Mouse (Mus musculus): ENCODE data around the gene Actn1. TPM values are rescaled to one million over a fixed set of nuclear protein-coding genes. Genes with fewer than 3 reads are reported as not detected.

The Actn1 gene
- polyA plus RNA-seq, 1 experiment from 2014 or later: 32.5 TPM

- no peaks in the 10 kb centered on the region for H3K9me3 ChIP-seq (replicated peaks; ENCODE audit: low read length)
- H3K4me2 ChIP-seq (ENCODE audit: low read length): peak overlapping the region; percentile 88
- WGBS: 11% methylated on average over 25 of the region's 25 CpGs
- DNase-seq (ENCODE audit: low spot score) (peak; percentile 78), ATAC-seq (replicated peaks; ENCODE audit: low FRiP score, low read depth) (peak; percentile 18; the same call in 1 of the 2 replicates)
- TF ChIP-seq CTCF (IDR thresholded peaks at IDR 0.05; ENCODE audit: low read depth): no peak
- no peaks in the 10 kb centered on the region for H3K27me3 ChIP-seq (ENCODE audit: insufficient read depth, low read length)
- H3K9ac ChIP-seq (ENCODE audit: low read depth, low read length): peak overlapping the region; percentile 79
- H3K4me3 ChIP-seq (replicated peaks; ENCODE audit: low read depth, low read length): peak overlapping the region; percentile 93
- peak overlapping the region; percentile 96 for H3K27ac ChIP-seq
- H3K36me3 ChIP-seq (ENCODE audit: insufficient read depth, low read length): no peaks in the 10 kb centered on the region
- H3K4me1 ChIP-seq (replicated peaks; ENCODE audit: insufficient read depth, low read length): peaks cover 13% of the 10 kb centered on the region; the same call in 1 of the 2 replicates
These were observed 849 bp upstream of the Actn1 start for GRCm38 (mm10) chr12:80260744-80261695.

GRCm38 (mm10) chr12:80259216-80260055 is 735 bp downstream of the Actn1 start:
- peak; percentile 45 for TF ChIP-seq CTCF (IDR thresholded peaks at IDR 0.05; ENCODE audit: low read depth)
- Histone ChIP-seq H3K27ac (peak overlapping the region; percentile 96), H3K4me2 (ENCODE audit: low read length) (peak overlapping the region; percentile 88), H3K9me3 (replicated peaks; ENCODE audit: low read length) (no peaks in the 10 kb centered on the region), H3K9ac (ENCODE audit: low read depth, low read length) (peak overlapping the region; percentile 79), H3K27me3 (ENCODE audit: insufficient read depth, low read length) (no peaks in the 10 kb centered on the region), H3K4me1 (replicated peaks; ENCODE audit: insufficient read depth, low read length) (peaks cover 13% of the 10 kb centered on the region; the same call in 1 of the 2 replicates), H3K4me3 (replicated peaks; ENCODE audit: low read depth, low read length) (peak overlapping the region; percentile 93), H3K36me3 (ENCODE audit: insufficient read depth, low read length) (0 out of 2 replicates have a peak, but pooled peaks cover 5% of the 10 kb centered on the region)
- WGBS: 2% methylated on average over 61 of the region's 64 CpGs
- ATAC-seq (replicated peaks; ENCODE audit: low FRiP score, low read depth) (peak; percentile 72), DNase-seq (ENCODE audit: low spot score) (peak; percentile 91)

DNA sequence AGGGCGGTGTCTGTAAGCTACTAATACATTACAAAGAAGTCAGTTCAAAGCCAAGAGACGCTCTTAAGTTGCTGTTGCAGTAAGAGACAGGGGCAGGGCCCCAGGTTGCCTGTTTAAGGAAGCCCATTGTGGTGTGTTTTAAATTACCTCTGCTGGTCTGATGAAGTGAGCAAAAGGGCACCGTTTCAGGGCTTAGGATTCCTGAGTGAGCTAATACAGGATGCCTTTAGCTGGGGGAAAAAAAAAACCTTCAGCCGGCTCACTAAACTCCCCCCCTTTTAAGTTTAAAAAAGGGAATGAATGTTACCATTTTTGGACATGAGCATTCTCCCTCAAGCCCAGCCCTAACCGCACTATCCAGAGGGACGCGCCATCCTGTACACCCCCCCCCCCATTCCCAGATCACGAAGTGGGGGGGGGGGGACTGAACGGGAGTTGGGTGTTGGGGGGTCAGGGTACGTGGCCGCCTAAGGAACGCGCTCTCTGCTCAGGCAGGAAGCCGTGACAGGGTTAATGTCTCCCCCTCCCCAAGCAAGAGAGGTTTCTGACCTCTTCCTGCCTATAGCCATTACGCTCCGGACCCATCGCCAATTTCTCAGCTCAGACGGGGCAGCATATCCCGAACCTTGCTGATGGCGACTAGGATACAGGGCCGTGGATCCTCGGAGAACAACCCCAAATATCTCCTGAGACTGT is 1.5 kb downstream of the Actn1 start:
- DNase-seq (ENCODE audit: low spot score): peak; percentile 46
- peaks cover 13% of the 10 kb centered on the region; the same call in 1 of the 2 replicates for H3K4me1 ChIP-seq (replicated peaks; ENCODE audit: insufficient read depth, low read length)
- no peak for ATAC-seq (replicated peaks; ENCODE audit: low FRiP score, low read depth)

GRCm38 (mm10) chr12:80251978-80252377 is 8.2 kb downstream of the Actn1 start:
- Histone ChIP-seq H3K36me3 (ENCODE audit: insufficient read depth, low read length) (0 out of 2 replicates have a peak, but pooled peaks cover 5% of the 10 kb centered on the region), H3K9me3 (replicated peaks; ENCODE audit: low read length) (no peaks in the 10 kb centered on the region), H3K4me2 (ENCODE audit: low read length) (no peak overlapping the region), H3K9ac (ENCODE audit: low read depth, low read length) (no peak overlapping the region), H3K4me1 (replicated peaks; ENCODE audit: insufficient read depth, low read length) (peaks cover 29% of the 10 kb centered on the region), H3K4me3 (replicated peaks; ENCODE audit: low read depth, low read length) (no peak overlapping the region), H3K27ac (no peak overlapping the region), H3K27me3 (ENCODE audit: insufficient read depth, low read length) (no peaks in the 10 kb centered on the region)
- WGBS: 50% methylated on average over 2 of the region's 2 CpGs
- DNase-seq (ENCODE audit: low spot score): no peak
- no peak for ATAC-seq (replicated peaks; ENCODE audit: low FRiP score, low read depth)
- TF ChIP-seq CTCF (IDR thresholded peaks at IDR 0.05; ENCODE audit: low read depth): no peak

More for the DNA sequence above, 1.5 kb downstream of the Actn1 start:
- Histone ChIP-seq H3K9me3 (replicated peaks; ENCODE audit: low read length) (no peaks in the 10 kb centered on the region), H3K27me3 (ENCODE audit: insufficient read depth, low read length) (no peaks in the 10 kb centered on the region), H3K4me2 (ENCODE audit: low read length) (peak overlapping the region; percentile 88), H3K9ac (ENCODE audit: low read depth, low read length) (peak overlapping the region; percentile 79), H3K36me3 (ENCODE audit: insufficient read depth, low read length) (0 out of 2 replicates have a peak, but pooled peaks cover 5% of the 10 kb centered on the region), H3K4me3 (replicated peaks; ENCODE audit: low read depth, low read length) (peak overlapping the region; percentile 93), H3K27ac (peak overlapping the region; percentile 96)
- TF ChIP-seq CTCF (IDR thresholded peaks at IDR 0.05; ENCODE audit: low read depth): no peak
- WGBS: 2% methylated on average over 22 of the region's 22 CpGs

- Histone ChIP-seq H3K4me1 (replicated peaks; ENCODE audit: insufficient read depth, low read length) (peaks cover 30% of the 10 kb centered on the region), H3K27ac (no peak overlapping the region), H3K4me2 (ENCODE audit: low read length) (no peak overlapping the region), H3K9ac (ENCODE audit: low read depth, low read length) (no peak overlapping the region), H3K9me3 (replicated peaks; ENCODE audit: low read length) (no peaks in the 10 kb centered on the region), H3K36me3 (ENCODE audit: insufficient read depth, low read length) (0 out of 2 replicates have a peak, but pooled peaks cover 5% of the 10 kb centered on the region), H3K27me3 (ENCODE audit: insufficient read depth, low read length) (no peaks in the 10 kb centered on the region), H3K4me3 (replicated peaks; ENCODE audit: low read depth, low read length) (no peak overlapping the region)
- 42% methylated on average over 3 of the region's 3 CpGs for WGBS
- TF ChIP-seq CTCF (IDR thresholded peaks at IDR 0.05; ENCODE audit: low read depth): no peak
- ATAC-seq (replicated peaks; ENCODE audit: low FRiP score, low read depth) (no peak), DNase-seq (ENCODE audit: low spot score) (no peak)
These were observed 8.6 kb downstream of the Actn1 start for GRCm38 (mm10) chr12:80251554-80251953.
